Mouse (Mus musculus): ENCODE measurements at regions not wholly inside any gene's neighbourhood (a gene's known extent, or its start where the extent isn't known, plus 50 kb on each side); places are given as distances from the start of the nearest gene placed in this dataset.

DNA sequence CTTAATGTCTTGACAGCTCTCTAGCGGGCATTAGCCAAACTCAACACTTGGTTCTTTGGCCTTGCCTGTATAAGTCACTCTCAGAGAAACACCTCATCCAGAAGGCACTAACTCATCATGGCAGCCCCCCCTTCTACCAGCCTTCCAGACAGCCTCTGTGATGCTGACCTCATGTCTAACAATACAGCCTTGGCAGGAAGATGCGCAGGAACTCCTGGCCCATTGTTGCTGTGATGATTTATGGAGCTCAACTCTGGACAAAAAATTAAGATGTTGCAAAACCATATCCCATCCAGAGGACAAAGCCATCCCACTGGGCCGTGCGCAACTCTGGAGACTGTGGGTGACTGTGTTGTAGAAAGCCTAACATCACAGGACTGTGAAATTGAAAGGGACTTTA lies 70.9 kb upstream of the Zfp703 start:
- TF ChIP-seq CTCF (IDR thresholded peaks at IDR 0.05; ENCODE audit: control insufficient read depth, insufficient read depth, insufficient read length) (no peak), USF1 (IDR thresholded peaks at IDR 0.05; ENCODE audit: low read depth) (no peak), MYOG (IDR thresholded peaks at IDR 0.05; ENCODE audit: control insufficient read depth, extremely low read depth, insufficient read length) (no peak), CEBPB (IDR thresholded peaks at IDR 0.05; ENCODE audit: low read depth) (no peak), MAX (IDR thresholded peaks at IDR 0.05) (no peak), MYOD1 (IDR thresholded peaks at IDR 0.05; ENCODE audit: control insufficient read depth, insufficient read length, low read depth) (no peak), FOSL1 (IDR thresholded peaks at IDR 0.05; ENCODE audit: insufficient read depth, low read length, poor library complexity, severe bottlenecking) (no peak)

All from C2C12 (cell line).